Mouse (Mus musculus): ENCODE measurements around the gene Yif1b. TPM values are rescaled to one million over a fixed set of nuclear protein-coding genes. Genes with fewer than 3 reads are reported as not detected.

Yif1b gene
- polyA plus RNA-seq, 1 experiment from 2014 or later = 57.0 TPM

DNA sequence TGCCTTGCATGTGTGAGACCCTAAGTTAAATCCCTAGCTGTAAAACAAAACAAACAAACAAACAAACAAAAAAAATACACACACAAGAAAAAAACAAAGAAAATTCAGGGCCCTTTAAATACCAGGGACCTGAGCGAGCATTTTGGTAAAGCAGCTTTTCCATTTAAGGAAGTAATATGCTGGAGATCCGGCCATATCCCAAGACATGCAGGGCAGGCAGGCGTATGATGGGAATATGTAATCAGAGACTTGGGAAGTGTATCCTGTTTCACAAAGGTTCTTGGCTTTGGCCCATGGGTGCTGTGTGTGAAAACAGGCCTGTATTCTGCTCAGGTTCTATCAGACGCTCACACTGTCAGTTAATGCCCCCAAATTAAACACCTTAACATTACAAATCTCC lies 39.4 kb downstream of the Yif1b start:
- H3K27me3 ChIP-seq = no peaks in the 10 kb centered on the region
- DNase-seq (ENCODE audit: low read depth, low spot score) (no peak), ATAC-seq (no peak)
- POLR2A ChIA-PET = interaction anchor here (0.7 to 2.5 kb wide), 4 partner anchors 10 to 120 kb away, joined by 3 to 14 read pairs (median 4); partner anchors contain the start of gene 2200002D01Rik
- CTCF ChIA-PET = interaction anchor here (1.0 to 1.7 kb wide), 6 partner anchors 12 to 151 kb away, joined by 3 to 6 read pairs (median 4); no protein-coding TSS in a partner anchor
- no peak for TF ChIP-seq CTCF (IDR thresholded peaks at IDR 0.05)
- in situ Hi-C loops (cut with MboI; ENCODE audit: low pct_unique_long_range_greater_than_20kb) = no loop called here

DNA sequence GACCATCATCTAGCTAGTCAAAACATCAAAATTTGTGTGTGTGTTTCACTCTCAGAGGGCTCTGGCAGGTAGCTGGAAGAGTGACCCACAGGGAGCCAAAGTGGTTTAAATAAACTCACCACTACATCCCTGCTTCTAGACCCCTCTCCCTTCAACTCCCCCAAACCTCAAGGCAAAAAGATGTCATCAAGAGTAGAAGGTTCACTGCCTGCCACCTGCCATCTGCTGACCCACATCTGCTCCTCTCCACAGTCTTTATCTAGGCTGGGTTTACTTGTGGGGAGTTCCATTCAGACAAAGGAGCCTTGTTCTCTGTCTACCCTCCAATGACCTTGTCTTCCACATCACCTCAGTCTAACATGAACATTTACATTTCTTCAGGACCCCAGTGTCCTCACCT lies 41.1 kb downstream of the Yif1b start:
- CTCF ChIA-PET = interaction anchor here (1.3 to 3.6 kb wide), 2 partner anchors 31 to 35 kb away, joined by 4 to 29 read pairs; partner anchors contain the start of gene 2200002D01Rik
- DNase-seq (ENCODE audit: low read depth, low spot score) = no peak
- TF ChIP-seq CTCF (IDR thresholded peaks at IDR 0.05) = no peak
- POLR2A ChIA-PET = interaction anchor here (1.5 to 4.3 kb wide), 2 partner anchors 10 to 31 kb away, joined by 9 to 49 read pairs; partner anchors contain the start of genes 2200002D01Rik and Ppp1r14a
- ATAC-seq = no peak
- in situ Hi-C loops (cut with MboI; ENCODE audit: low pct_unique_long_range_greater_than_20kb) = no loop called here
- no peaks in the 10 kb centered on the region for H3K27me3 ChIP-seq

DNA sequence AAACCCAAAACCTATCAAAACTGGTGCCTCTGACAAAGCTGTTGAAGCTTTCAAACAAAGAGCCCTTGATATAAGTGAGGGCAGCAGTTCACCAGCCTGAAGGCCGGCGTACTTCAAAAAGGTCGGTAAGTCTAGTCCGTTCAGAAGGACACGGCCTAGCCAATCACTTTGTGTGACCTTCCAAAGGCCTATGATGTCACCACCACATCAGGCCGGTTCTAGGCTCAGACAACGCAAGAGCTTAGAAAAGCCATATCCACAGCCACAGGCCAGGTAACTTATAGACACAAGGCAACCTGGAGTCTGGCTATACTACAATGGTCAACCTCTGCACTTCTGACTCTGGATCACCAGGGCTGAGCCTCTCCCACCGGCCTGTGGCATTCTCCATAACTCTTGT lies 41.8 kb downstream of the Yif1b start:
- ChIA-PET POLR2A (interaction anchor here (0.7 to 4.3 kb wide), 4 partner anchors 9 to 389 kb away, joined by 3 to 49 read pairs (median 7); partner anchors contain the start of genes 2200002D01Rik and Ppp1r14a), CTCF (interaction anchor here (1.3 to 3.6 kb wide), 2 partner anchors 32 to 36 kb away, joined by 4 to 29 read pairs; partner anchors contain the start of gene 2200002D01Rik)
- no peak for TF ChIP-seq CTCF (IDR thresholded peaks at IDR 0.05)
- in situ Hi-C loops (cut with MboI; ENCODE audit: low pct_unique_long_range_greater_than_20kb) = loop anchor here (5.0 kb wide), 1 partner anchor 33 kb away; the partner anchor contains the start of gene 2200002D01Rik
- no peaks in the 10 kb centered on the region for H3K27me3 ChIP-seq
- no peak for DNase-seq (ENCODE audit: low read depth, low spot score)
- ATAC-seq = no peak

DNA sequence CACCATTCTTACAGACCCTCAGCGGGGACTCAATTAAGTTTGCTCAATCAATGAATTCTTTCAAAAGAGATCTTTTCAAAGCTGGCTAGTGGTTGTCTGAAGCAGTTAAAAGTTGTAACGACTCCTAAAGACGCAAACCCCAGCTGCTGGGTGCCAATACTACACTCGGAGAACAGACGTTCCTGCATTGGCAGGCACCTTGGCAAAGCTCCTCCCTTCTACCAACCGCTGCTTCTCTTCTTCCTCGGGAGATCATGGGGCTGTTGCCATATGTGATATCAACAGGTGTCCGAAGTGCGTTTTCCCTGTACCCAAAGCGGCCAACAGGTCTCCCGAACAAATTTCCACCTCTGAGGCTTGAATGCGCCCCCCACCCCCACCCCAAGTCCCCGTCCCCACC lies 42.7 kb downstream of the Yif1b start:
- POLR2A ChIA-PET = interaction anchor here (1.0 to 4.3 kb wide), 4 partner anchors 8 to 37 kb away, joined by 5 to 49 read pairs (median 7); partner anchors contain the start of genes 2200002D01Rik and Ppp1r14a
- no peak for DNase-seq (ENCODE audit: low read depth, low spot score)
- in situ Hi-C loops (cut with MboI; ENCODE audit: low pct_unique_long_range_greater_than_20kb) = loop anchor here (5.0 kb wide), 1 partner anchor 34 kb away; the partner anchor contains the start of gene 2200002D01Rik
- no peak for TF ChIP-seq CTCF (IDR thresholded peaks at IDR 0.05)
- H3K27me3 ChIP-seq = no peaks in the 10 kb centered on the region
- ATAC-seq = no peak
- CTCF ChIA-PET = interaction anchor here (1.0 to 3.6 kb wide), 2 partner anchors 23 to 33 kb away, joined by 3 to 29 read pairs; partner anchors contain the start of gene 2200002D01Rik

DNA sequence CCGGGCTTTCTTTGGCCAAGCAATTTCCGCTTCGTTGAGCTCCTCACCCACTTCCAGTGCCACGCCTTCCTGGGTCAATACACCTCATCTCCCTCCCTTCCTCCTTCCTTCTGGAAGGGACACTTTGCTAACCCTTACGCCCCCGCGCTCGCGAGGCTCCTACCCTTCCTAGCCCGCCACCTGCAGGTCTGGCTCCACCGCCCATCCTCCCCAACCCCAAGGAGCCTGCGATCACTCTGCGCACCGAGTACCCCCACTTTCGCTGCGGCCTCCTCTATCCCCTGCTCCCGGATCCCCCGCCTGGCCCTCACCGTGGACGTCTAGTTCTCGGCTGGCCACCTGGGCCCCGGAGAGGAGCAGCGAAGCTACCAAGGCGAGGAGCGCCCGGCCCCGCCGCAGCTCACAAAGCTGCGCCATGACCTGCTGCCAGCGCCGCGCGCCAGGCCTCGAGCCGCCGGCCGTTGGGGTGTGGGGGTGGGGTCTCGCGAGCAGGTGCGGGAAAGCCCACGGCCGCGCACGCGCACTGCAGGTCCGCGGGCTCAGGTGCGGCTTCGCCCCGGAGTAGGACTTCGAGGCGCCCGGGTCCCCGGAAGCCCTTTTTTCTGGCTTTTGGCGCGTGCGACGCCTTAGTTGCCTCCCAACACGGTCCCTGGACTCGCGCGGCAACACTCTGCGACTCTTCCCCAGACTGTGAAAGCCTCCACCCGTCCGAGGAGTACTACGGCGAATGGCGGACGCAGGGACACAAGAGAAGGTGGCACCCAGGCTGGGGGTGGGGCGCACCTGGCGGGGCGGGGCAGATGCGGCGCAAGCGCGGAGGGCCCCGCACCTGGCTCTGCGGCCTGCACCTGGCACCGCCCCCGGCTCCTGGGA lies 43.3 kb downstream of the Yif1b start, which contains the start of gene Spint2:
Gene Spint2, minus strand, starts transcription at position 712 of the 873 bp plus-strand sequence.
- DNase-seq (ENCODE audit: low read depth, low spot score) (no peak), ATAC-seq (peak; percentile 57)
- ChIA-PET POLR2A (interaction anchor here (0.7 to 4.3 kb wide), 4 partner anchors 8 to 38 kb away, joined by 4 to 49 read pairs (median 5); partner anchors contain the start of gene 2200002D01Rik), CTCF (interaction anchor here (1.0 to 3.6 kb wide), 3 partner anchors 8 to 34 kb away, joined by 3 to 29 read pairs (median 4); partner anchors contain the start of gene 2200002D01Rik)
- in situ Hi-C loops (cut with MboI; ENCODE audit: low pct_unique_long_range_greater_than_20kb) = loop anchor here (5.0 kb wide), 1 partner anchor 34 kb away; the partner anchor contains the start of gene 2200002D01Rik
- no peaks in the 10 kb centered on the region for H3K27me3 ChIP-seq
- no peak for TF ChIP-seq CTCF (IDR thresholded peaks at IDR 0.05)

DNA sequence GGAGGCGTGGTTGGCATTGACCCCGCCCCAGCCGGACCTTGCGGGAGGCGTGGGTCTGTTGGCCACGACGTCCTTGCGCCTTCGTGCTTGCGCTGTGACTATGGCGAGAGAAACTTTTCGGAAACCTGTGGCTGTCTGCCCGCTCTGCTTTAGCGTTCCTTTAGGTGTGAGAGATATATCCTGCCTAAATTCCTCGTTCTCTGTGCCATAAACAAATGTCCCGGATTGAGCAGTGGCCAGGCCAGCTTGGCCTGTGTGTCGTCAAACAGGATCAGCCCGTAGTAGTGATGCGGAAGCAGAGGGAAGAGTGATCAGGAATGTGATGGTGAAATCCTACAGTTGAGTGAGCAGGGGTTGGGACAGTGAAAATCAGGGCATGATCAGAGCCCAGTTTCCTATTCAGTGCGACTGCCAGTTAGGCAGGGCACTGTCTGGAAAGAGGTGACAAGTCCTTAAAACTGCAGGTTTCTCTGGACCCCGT lies 44.0 kb downstream of the Yif1b start:
- no peak for DNase-seq (ENCODE audit: low read depth, low spot score)
- in situ Hi-C loops (cut with MboI; ENCODE audit: low pct_unique_long_range_greater_than_20kb) = loop anchor here (5.0 kb wide), 1 partner anchor 35 kb away; the partner anchor contains the start of gene 2200002D01Rik
- ChIA-PET POLR2A (interaction anchor here (0.7 to 4.3 kb wide), 4 partner anchors 9 to 34 kb away, joined by 4 to 49 read pairs (median 4); partner anchors contain the start of gene 2200002D01Rik), CTCF (interaction anchor here (1.2 to 3.6 kb wide), 3 partner anchors 9 to 35 kb away, joined by 4 to 29 read pairs (median 6); partner anchors contain the start of gene 2200002D01Rik)
- TF ChIP-seq CTCF (IDR thresholded peaks at IDR 0.05) = no peak
- H3K27me3 ChIP-seq = no peaks in the 10 kb centered on the region
- ATAC-seq = peak; percentile 44

DNA sequence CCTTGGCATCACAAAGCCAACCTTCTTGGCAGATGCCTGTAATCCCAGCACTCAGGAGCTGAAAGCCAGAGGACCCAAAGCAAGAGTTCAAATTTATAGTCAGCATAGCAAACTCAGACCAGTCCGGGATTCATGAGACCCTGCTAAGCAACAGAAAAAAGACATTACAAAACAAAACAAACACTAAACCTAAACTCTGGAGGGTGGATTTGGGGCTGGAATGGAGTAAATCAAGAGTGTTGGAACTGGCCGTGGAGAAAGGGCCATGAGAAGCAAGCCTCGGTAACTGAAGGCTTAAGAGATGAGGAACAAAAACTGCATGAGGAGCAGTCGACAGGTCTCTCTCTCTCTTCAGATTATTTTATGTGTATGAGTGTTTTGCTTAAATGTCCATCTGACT lies 45.7 kb downstream of the Yif1b start:
- ATAC-seq (no peak), DNase-seq (ENCODE audit: low read depth, low spot score) (no peak)
- in situ Hi-C loops (cut with MboI; ENCODE audit: low pct_unique_long_range_greater_than_20kb) = loop anchor here (5.0 kb wide), 1 partner anchor 37 kb away; the partner anchor contains the start of gene 2200002D01Rik
- no peaks in the 10 kb centered on the region for H3K27me3 ChIP-seq
- ChIA-PET CTCF (interaction anchor here (1.6 kb wide), 1 partner anchor 37 kb away, joined by 6 read pairs; no protein-coding TSS in a partner anchor), POLR2A (interaction anchor here (0.5 kb wide), 1 partner anchor 193 kb away, joined by 3 read pairs; no protein-coding TSS in a partner anchor)
- TF ChIP-seq CTCF (IDR thresholded peaks at IDR 0.05) = no peak

DNA sequence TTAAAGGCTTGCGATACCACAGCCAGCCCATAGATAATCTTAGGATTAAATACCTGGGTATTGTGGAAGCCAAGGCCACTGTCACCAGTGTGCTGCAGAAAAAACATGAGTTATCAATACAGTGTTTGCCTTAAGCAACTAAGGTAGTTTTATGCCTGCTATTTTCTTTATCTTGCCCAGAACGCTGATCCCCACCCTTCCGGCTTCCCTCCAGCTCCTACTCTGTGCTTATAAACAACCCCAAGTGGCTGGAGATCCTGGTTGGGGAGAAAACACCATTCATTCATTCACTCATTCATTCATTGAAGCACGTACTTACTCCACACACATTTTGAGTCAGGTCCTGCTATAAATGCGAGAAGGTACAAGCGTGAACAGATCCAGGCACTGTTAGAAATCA lies 46.4 kb downstream of the Yif1b start:
- ATAC-seq = no peak
- no peak for DNase-seq (ENCODE audit: low read depth, low spot score)
- H3K27me3 ChIP-seq = no peaks in the 10 kb centered on the region
- ChIA-PET POLR2A (no interaction called here), CTCF (no interaction called here)
- in situ Hi-C loops (cut with MboI; ENCODE audit: low pct_unique_long_range_greater_than_20kb) = loop anchor here (5.0 kb wide), 1 partner anchor 37 kb away; the partner anchor contains the start of gene 2200002D01Rik
- TF ChIP-seq CTCF (IDR thresholded peaks at IDR 0.05) = no peak

DNA sequence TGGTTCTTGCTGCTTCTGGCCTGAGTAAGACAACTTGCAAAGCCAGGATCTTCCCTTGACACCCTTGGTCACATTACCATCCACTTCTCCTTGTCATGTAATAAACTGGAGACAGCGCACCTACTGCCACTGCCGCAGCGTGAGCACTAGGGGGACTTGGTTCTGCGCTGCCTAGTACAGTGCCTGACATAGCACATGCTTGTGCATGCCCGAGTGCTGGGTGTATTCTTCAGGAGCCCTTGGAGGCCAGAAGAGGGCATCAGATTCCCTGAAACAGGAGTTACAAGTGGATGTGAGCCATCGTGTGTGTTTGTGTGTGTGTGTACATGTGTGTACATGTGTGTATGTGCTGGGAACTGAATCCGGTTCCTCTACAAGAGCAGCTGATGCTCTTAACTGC lies 49.4 kb downstream of the Yif1b start:
- in situ Hi-C loops (cut with MboI; ENCODE audit: low pct_unique_long_range_greater_than_20kb) = loop anchor here (5.0 kb wide), 1 partner anchor 105 kb away; the partner anchor contains the start of gene Psmd8
- no peaks in the 10 kb centered on the region for H3K27me3 ChIP-seq
- ChIA-PET POLR2A (interaction anchor here (0.6 kb wide), 1 partner anchor 167 kb away, joined by 3 read pairs; no protein-coding TSS in a partner anchor), CTCF (no interaction called here)
- no peak for ATAC-seq
- no peak for DNase-seq (ENCODE audit: low read depth, low spot score)
- no peak for TF ChIP-seq CTCF (IDR thresholded peaks at IDR 0.05)
